Mouse (Mus musculus) kidney, adult 9 months (tissue): ENCODE results near the gene Rnft2.
A peak's percentile ranks its signal among the peaks of the same experiment; 100 is the strongest.

ENCODE experiments used
- DNase-seq: peaks from one replicate; pipeline ENCODE4 v3.0.0; 2022

Rnft2 gene

GRCm38 (mm10) chr5:118170888-118171529, 73.9 kb downstream of the Rnft2 start:
- peak; percentile 35 for DNase-seq

DNA sequence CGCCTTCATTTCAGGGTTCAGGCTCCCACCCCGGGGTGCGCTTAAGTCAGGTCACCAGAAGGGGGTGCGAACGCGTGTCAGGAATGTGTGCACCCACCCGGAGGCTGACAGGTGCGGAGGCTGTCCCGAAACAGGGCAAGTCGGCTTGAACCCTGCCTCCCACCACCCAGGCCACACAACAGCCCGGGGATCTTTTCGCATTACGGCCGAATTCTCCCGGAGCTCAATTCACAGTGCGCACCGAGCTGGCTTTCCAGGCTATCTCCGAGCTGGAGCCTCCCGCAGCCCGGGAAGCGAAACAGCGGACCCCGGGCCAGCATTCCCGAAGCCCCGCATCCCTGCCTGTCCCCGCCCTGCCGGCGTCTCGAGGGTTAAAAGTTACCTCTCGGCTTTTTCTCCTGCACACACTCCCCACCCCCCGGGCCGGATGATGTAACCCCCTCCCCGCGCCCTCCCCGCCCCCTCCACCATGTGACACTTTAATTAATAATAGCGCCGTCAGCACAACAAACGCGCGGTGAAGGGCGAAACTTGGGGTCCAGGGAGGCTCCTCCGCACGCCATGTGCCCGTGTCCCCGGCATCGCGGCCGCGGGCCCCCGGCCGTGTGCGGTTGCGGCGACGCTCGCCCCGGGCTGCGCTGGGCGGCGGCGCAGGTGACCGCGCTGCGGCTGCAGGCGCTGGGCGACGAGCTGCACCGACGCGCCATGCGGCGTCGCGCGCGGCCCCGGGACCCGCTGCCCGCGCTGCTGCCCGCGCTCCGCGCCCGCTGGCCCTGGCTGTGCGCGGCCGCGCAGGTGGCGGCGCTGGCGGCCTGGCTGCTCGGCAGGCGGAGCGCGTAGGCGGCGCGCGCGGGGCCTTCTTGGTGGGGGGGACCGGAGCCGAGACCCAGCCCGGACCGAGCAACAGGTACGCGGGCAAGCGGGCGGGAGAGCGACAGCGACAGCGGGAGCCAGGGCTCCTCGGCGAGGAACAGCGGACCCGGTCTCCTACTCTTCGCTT, 75.4 kb downstream of the Rnft2 start:
- no peak for DNase-seq

DNA sequence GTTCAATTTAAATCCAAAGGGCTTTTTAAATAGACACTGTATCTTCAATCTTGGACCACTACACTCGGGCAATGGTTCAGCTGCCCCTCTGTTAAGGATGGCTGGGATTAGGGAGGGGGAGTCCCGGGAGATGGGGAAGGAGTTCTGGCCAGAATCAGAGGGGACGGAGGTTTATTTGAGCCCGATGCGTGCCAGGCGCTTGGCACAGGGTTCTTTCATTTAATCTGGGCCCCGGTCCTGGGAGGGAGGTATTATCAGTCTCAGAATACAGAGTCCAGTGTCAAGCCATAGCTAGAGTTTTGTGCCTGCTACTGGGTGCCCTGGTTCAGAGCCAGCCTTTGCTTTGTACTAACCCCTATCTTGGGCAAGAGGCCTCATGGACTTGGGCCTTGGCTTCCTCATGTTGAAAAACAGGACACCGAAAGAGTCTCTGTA, 77.3 kb downstream of the Rnft2 start:
- peak; percentile 74 for DNase-seq

DNA sequence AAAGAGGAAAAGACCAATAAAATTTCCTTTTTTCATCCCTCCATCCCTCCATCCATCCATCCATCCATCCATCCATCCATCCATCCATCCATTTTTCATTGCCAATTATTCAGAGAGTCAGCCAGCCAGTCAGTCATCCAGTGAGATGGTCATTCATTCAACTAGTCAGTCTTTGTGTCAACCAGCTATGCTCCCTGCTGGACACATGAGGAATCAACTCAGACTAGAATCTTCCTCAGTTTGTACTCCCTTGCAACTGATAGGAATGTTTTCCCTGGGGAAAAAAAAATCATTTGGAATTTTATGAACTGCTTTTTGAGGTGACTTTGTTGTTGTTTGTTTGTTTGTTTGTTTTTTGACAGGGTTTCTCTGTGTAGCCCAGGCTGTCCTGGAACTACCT, 79.5 kb downstream of the Rnft2 start:
- no peak for DNase-seq

- no peak for DNase-seq
Observed at GRCm38 (mm10) chr5:118164581-118164980, 80.3 kb downstream of the Rnft2 start, which contains the start of gene Hrk. Gene Hrk, plus strand, starts transcription at chr5:118164648.

GRCm38 (mm10) chr5:118160691-118161090, 84.2 kb downstream of the Rnft2 start:
- no peak for DNase-seq

DNA sequence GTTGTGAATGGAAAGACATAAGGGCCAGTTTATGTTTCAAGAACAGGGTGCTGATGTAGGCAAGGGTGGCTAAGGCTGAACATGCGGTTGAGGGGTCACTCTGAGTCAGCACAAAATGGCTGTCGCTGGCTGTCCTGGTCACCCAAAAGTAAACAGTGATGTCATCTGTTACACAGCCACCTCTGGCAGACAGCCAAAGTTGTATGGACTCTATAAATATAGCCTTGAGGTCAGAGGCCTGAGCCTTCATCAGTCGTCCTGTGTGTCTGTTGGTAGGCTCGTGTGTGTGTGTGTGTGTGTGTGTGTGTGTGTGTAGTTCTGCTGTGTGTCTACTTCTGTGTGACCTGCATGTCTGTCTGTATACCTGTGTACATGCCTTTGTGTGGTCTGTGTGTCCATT, 87.9 kb downstream of the Rnft2 start:
- DNase-seq, result no peak

GRCm38 (mm10) chr5:118155565-118155947, 89.4 kb downstream of the Rnft2 start:
- DNase-seq, result no peak

DNA sequence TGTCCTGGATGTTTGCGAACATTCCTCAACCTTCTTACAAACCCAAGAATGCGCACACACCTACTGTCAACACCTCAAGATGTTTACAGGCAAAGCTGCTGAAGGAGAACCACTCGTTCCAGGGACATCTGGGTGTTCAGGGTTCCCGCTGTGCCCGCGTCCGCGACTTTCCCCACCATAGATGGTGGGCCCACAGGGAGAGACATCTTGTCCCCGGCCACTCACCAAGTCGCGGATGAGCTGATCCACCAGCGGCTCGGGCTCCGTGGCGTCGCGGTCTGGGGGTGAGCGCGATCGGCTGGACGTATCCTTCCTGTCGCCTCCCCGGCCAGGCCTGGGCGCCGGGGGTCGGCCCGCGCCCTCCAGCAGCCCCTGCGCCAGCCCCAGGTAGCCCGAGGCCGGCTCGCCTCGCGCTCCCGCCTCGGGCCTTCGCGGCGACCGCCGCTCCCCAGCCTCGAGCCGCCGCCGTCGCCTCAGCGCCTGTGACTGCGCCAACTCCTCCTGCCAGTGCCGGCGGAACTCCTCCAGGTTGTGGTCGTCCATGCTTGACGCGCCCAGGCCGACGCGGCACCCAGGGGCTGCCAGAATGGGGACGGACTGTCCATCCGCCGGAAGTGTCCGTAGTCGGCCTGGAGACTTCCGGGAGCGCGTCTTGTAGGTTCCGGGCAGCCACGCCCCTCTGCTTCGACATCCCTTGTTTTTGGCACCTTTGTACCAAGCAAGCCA, 89.9 kb downstream of the Rnft2 start, which contains the start of gene Fbxw8:
TSS of gene Fbxw8 (minus strand) at position 626 of the 726 bp plus-strand sequence.
- peak; percentile 90 for DNase-seq

GRCm38 (mm10) chr5:118149711-118150110, 95.2 kb downstream of the Rnft2 start:
- no peak for DNase-seq

GRCm38 (mm10) chr5:118147264-118147663, 97.7 kb downstream of the Rnft2 start:
- no peak for DNase-seq

GRCm38 (mm10) chr5:118145999-118146679, 98.8 kb downstream of the Rnft2 start:
- no peak for DNase-seq

GRCm38 (mm10) chr5:118145458-118145857, 99.5 kb downstream of the Rnft2 start:
- DNase-seq, result no peak

DNA sequence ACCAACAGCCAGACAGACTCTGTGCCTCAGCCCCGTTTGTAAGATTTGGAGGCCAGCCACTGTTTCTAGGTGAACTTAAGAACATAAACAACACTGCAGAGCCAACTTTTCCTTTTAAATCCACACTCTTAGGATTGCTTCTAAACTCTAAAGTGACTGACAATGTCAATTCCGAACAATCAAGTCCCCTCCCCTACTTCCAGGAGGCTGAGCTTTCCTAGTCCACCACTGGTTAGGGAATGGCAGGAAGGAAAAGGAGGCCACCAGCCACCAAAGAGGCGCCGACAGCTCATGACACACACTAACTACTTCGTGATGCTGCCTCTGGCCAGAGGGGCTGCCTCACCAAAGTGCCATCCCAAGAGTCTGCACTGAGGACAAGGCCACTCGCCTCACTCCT, 100.1 kb downstream of the Rnft2 start:
- DNase-seq, result no peak

DNA sequence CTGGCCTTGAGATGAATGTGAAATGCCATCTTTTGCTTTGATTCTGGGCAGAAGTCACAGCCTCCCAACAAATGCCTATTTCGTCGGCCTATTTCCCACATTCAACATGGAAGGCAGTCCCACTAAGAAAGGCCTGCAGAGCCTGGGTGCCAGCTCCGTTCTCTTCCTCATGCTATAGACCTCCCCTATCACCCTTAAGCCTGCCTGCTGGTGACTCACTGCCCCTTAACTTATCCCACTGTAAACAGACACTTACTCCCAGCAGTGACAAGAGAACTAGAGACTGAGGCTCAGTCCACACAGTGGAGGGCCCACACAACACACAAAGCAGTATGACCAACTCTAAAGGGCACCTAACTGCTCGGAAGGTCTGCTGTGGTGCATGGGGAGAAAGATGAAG, 100.6 kb downstream of the Rnft2 start:
- no peak for DNase-seq

DNA sequence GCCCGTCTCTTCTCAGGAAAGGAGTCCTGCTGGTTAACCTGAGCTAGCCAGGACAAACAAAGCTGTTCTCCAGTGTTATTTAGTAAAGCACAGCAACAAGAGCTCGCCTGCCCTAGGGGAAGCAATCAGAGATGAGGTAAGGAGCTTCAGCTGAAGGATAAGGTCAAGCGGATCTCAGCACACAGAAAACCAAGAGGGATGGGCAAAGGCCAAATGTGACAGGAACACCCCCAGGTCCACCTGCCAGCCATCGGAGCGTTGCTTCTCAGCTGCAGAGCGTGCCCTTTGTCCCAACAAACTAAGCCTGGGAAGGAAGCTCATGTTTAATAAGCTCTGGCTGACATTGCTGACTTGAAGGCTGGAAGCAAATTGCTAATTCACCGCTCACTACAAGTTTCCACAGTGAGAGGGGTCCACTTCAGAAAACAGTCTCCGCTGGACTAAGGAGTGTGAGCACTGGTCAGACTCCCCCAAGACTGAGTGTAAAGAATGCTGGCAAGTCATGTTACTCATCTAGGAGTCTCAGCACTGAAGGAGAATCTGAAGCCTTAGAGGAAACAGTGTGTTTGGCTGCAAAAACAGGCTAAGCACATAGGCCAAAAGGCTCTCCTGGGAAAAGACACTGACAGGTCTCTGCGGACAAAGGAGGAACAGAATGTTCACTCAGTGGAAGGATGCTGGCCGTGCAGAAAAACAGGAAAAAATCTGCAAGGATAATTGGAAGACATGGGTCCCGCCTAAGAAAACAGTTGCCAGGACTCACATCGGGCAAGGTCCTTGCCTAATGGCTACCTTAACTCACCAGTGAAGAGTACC, 101.5 kb downstream of the Rnft2 start:
- peak; percentile 84 for DNase-seq

DNA sequence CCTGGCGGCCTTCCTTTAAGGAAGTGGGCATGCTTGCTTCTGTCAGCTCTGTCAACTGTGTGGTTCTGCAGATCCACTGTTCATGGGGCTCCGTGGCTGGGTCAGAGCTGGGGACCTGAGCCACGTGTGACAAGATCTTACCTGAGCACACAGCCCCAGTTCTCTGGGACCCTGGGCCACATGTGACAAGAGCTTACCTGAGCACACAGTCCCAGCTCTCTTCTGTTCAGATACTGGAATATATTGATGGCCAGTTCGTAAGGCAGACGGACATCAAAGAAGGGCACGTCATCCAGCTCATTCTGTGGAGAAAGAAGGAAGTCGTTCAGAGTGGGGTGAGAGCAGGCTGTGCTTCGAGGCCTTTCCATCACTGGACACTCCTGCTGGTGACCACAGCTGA, 102.4 kb downstream of the Rnft2 start:
- no peak for DNase-seq
